Mouse (Mus musculus): ENCODE data around the gene Mpz. TPM values are rescaled to one million over a fixed set of nuclear protein-coding genes. Genes with fewer than 3 reads are reported as not detected.

The Mpz gene
- polyA plus RNA-seq, 1 experiment from 2014 or later: 1.5 TPM

GRCm38 (mm10) chr1:171189046-171189445 lies 38.5 kb downstream of the Mpz start:
- H3K4me1 ChIP-seq (replicated peaks): peaks cover 30% of the 10 kb centered on the region
- no peak overlapping the region for H3K9ac ChIP-seq (replicated peaks)
- H3K9me3 ChIP-seq: no peaks in the 10 kb centered on the region
- ATAC-seq (ENCODE audit: insufficient number of reproducible peaks, insufficient read depth, low FRiP score, low TSS enrichment, low read depth): 0 out of 2 replicates have a peak, but pooled peaks have one; percentile 20
- whole genome bisulfite sequencing: 45% methylated on average over 8 of the region's 8 CpGs
- no peak overlapping the region for H3K4me2 ChIP-seq
- H3K27ac ChIP-seq: peak overlapping the region; percentile 23; the same call in 1 of the 2 replicates
- no peak overlapping the region for H3K4me3 ChIP-seq (replicated peaks)
- peaks cover 27% of the 10 kb centered on the region for H3K27me3 ChIP-seq
- H3K36me3 ChIP-seq: no peaks in the 10 kb centered on the region

DNA sequence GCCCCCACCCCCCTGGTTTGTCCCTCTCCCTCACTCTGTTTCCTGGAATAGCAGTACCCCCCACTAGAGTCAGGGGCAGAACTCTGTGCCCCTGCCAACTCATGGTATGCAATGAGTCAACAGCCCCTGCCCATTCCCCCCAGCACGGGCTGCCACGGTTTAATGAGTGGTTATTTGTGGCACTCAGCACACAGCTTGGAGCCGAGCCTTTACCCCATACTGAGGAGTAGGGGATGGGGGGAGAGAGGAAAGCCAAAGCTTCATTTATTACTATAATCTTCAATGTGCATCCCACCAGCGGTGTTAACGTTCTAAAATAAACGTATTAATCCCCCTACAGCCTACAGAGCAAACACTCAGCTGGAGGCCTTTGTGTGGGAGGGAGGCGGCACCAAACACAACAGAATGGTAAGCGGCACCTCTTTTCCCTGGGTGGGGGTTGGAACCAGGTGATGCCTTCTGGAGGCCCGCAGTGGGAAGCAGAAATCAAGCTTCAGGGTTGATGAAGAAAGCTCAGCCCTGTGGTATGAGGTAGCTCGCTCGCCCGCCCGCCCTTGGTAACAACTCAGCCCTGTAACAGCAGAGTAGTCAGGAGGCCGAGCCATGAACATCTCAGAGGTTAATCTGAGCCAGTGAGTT lies 39.1 kb downstream of the Mpz start:
- H3K27me3 ChIP-seq: peaks cover 33% of the 10 kb centered on the region
- 41% methylated on average over 14 of the region's 14 CpGs for WGBS
- H3K4me2 ChIP-seq: no peak overlapping the region
- ATAC-seq (ENCODE audit: insufficient number of reproducible peaks, insufficient read depth, low FRiP score, low TSS enrichment, low read depth): 0 out of 2 replicates have a peak, but pooled peaks have one; percentile 48
- H3K36me3 ChIP-seq: no peaks in the 10 kb centered on the region
- no peak overlapping the region; the same call in 1 of the 2 replicates for H3K27ac ChIP-seq
- H3K9ac ChIP-seq (replicated peaks): no peak overlapping the region
- H3K4me3 ChIP-seq (replicated peaks): no peak overlapping the region
- H3K9me3 ChIP-seq: no peaks in the 10 kb centered on the region
- peaks cover 35% of the 10 kb centered on the region for H3K4me1 ChIP-seq (replicated peaks)

DNA sequence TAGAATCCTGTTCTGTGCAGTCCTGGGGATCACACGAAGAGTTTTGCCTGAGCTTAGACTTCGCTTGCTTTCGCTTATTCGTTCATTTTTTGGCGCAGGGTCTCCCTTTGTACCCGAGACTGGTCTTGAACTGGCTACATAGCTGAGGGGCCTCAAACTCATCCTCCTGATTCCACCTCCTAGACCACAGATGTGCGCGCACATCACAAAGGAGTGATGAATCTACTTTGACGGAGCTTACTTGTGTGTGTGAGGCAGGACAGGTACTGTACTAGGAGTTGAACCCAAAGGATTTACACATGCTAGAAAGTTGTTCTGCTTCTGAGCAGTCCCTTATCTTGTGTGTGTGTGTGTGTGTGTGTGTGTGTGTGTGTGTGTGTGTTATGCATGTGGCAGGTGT lies 40.3 kb downstream of the Mpz start:
- peaks cover 45% of the 10 kb centered on the region for H3K27me3 ChIP-seq
- no peak overlapping the region for H3K4me3 ChIP-seq (replicated peaks)
- WGBS: 95% methylated on average over 9 of the region's 9 CpGs
- no peak overlapping the region for H3K27ac ChIP-seq
- peaks cover 41% of the 10 kb centered on the region for H3K4me1 ChIP-seq (replicated peaks)
- ATAC-seq (ENCODE audit: insufficient number of reproducible peaks, insufficient read depth, low FRiP score, low TSS enrichment, low read depth): no peak
- no peaks in the 10 kb centered on the region for H3K36me3 ChIP-seq
- H3K4me2 ChIP-seq: no peak overlapping the region
- H3K9me3 ChIP-seq: no peaks in the 10 kb centered on the region
- no peak overlapping the region for H3K9ac ChIP-seq (replicated peaks)

GRCm38 (mm10) chr1:171192283-171192682 lies 41.8 kb downstream of the Mpz start:
- Histone ChIP-seq H3K27me3 (peaks cover 56% of the 10 kb centered on the region), H3K4me3 (replicated peaks) (no peak overlapping the region), H3K9ac (replicated peaks) (no peak overlapping the region), H3K27ac (no peak overlapping the region), H3K4me2 (no peak overlapping the region), H3K9me3 (no peaks in the 10 kb centered on the region), H3K36me3 (no peaks in the 10 kb centered on the region), H3K4me1 (replicated peaks) (peaks cover 45% of the 10 kb centered on the region)
- no peak for ATAC-seq (ENCODE audit: insufficient number of reproducible peaks, insufficient read depth, low FRiP score, low TSS enrichment, low read depth)
- WGBS: 47% methylated on average over 10 of the region's 10 CpGs

DNA sequence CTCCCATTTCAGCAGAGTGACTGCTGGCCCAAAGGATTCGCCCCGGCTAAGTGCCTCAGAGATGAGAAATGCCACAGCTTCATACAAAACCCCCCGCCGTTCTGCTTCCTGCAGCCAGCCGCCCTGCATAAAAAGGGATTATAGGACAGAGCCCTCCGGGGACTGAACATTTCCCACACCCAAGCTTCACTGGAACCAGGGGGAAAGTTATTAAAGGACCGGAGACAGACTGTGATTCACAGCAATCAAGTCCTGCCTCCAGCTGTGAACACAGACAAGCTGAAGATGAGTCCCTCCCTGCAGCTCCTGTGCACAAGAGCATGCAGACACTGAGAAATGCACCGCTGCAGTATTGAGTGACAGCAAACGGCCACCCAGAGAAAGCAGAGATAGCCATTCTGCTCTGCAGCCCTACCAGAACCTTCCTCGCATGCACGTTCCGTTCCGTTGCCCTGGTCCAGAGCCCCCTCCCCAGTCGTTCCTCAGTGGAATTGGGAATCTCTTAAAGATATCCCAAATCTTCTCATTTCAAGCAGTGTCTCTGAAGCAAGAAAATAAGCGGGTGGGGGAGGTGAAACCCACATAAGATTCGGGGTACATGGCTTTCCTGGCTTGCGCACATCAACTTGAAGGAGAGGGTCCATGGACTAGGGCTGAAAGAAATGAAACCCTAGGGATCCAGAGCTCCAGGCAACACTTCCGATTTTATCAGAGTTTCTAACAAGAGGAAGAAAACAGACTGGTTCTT lies 42.8 kb downstream of the Mpz start:
- H3K9me3 ChIP-seq: no peaks in the 10 kb centered on the region
- no peak overlapping the region for H3K27ac ChIP-seq
- WGBS: 2% methylated on average over 18 of the region's 18 CpGs
- peaks cover 61% of the 10 kb centered on the region for H3K27me3 ChIP-seq
- no peak overlapping the region; the same call in 1 of the 2 replicates for H3K9ac ChIP-seq (replicated peaks)
- peaks cover 45% of the 10 kb centered on the region for H3K4me1 ChIP-seq (replicated peaks)
- no peak for ATAC-seq (ENCODE audit: insufficient number of reproducible peaks, insufficient read depth, low FRiP score, low TSS enrichment, low read depth)
- no peaks in the 10 kb centered on the region for H3K36me3 ChIP-seq
- H3K4me3 ChIP-seq (replicated peaks): peak overlapping the region; percentile 25
- peak overlapping the region; percentile 48 for H3K4me2 ChIP-seq

DNA sequence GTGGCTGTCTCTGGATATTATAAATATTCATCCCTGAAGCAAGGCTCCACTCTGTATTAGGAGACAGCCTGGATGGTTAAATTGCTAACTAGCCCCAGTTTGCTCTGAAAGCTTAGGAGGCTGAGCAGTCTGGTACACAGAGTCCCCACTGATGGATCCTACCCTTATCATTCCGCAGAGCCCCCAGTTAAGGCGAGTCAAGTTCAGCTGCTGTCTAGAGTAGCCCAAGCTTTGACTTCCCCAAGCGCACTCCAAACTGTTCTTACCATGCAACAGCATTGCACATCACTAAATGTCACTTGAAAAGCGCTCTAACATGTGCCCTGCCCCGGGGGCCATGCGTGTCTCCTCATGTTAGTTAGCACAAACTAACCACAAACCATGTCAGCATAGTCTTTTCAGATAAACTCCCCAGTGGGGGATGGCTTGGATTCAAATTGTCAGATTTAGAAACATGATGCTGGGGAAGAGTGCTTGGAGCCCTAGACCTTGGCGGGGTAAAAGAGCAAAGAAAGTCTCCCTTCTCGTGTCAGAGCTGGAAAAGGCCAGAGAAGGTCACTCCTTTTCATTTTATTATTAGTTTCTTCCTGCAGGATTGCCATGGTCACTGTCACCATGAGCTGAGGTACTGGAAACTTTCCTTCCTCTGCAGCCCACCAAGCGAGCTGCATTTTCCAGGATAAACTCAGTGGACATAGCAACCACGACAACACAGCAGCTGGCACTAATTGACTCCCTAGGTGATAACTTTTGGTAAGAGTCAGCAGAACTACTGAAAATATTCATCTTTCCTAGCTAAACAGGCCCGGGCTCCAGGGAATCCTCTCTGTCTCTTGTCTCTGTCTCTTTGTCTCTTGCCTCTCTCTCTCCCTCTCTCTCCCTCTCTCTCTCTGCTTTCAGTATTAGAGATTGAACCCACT lies 43.7 kb downstream of the Mpz start:
- no peak for ATAC-seq (ENCODE audit: insufficient number of reproducible peaks, insufficient read depth, low FRiP score, low TSS enrichment, low read depth)
- no peak overlapping the region for H3K4me3 ChIP-seq (replicated peaks)
- H3K36me3 ChIP-seq: no peaks in the 10 kb centered on the region
- peaks cover 63% of the 10 kb centered on the region for H3K27me3 ChIP-seq
- H3K27ac ChIP-seq: no peak overlapping the region
- 25% methylated on average over 11 of the region's 11 CpGs for WGBS
- peak overlapping the region; percentile 48 for H3K4me2 ChIP-seq
- H3K4me1 ChIP-seq (replicated peaks): peaks cover 41% of the 10 kb centered on the region
- no peaks in the 10 kb centered on the region for H3K9me3 ChIP-seq
- no peak overlapping the region for H3K9ac ChIP-seq (replicated peaks)

GRCm38 (mm10) chr1:171195046-171195822 lies 44.7 kb downstream of the Mpz start:
- ATAC-seq (ENCODE audit: insufficient number of reproducible peaks, insufficient read depth, low FRiP score, low TSS enrichment, low read depth): no peak
- H3K4me1 ChIP-seq (replicated peaks): peaks cover 36% of the 10 kb centered on the region
- peak overlapping the region; percentile 99 for H3K4me2 ChIP-seq
- H3K4me3 ChIP-seq (replicated peaks): peak overlapping the region; percentile 57
- no peak overlapping the region for H3K27ac ChIP-seq
- peak overlapping the region; percentile 60 for H3K9ac ChIP-seq (replicated peaks)
- no peaks in the 10 kb centered on the region for H3K36me3 ChIP-seq
- 7% methylated on average over 20 of the region's 20 CpGs for WGBS
- H3K27me3 ChIP-seq: peaks cover 66% of the 10 kb centered on the region
- H3K9me3 ChIP-seq: no peaks in the 10 kb centered on the region

DNA sequence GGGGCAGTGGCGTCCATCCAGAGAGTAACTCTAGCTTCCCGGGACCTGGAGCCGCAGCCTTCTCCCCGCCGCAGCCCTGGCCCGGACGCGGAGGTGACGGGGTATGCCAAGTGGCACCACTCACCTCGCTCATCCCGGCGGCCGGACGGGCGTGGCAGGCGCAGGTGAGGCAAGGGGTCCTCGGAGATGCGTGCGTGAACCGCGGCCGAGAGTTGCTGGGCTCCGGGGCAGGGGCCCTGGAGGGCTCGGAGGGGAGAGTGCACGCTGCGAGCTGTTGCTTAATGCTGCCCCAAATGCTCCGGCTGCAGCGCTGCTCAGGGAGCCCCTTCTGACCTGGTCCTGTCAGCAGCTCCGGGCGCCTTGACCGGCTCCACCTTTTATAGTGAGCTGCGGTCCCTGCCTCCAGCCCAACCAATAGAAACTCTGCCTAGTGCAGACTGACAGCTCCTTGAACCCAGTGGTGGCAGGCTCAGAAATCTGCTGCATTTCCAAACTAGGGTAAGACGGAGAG lies 45.4 kb downstream of the Mpz start, which contains the start of gene Pcp4l1:
Gene Pcp4l1, minus strand, starts transcription at position 382 of the 511 bp plus-strand sequence.
- H3K4me1 ChIP-seq (replicated peaks): peaks cover 36% of the 10 kb centered on the region
- H3K4me3 ChIP-seq (replicated peaks): peak within 1 kb of the TSS; percentile 57
- H3K27me3 ChIP-seq: peaks cover 64% of the 10 kb centered on the region
- H3K36me3 ChIP-seq: no peaks in the 10 kb centered on the region
- 0 out of 2 replicates have a peak, but pooled peaks have one; percentile 62 for ATAC-seq (ENCODE audit: insufficient number of reproducible peaks, insufficient read depth, low FRiP score, low TSS enrichment, low read depth)
- no peak within 1 kb of the TSS for H3K27ac ChIP-seq
- H3K4me2 ChIP-seq: peak within 1 kb of the TSS; percentile 99
- no peaks in the 10 kb centered on the region for H3K9me3 ChIP-seq
- WGBS: under 1% methylated on average over 33 of the region's 33 CpGs
- peak within 1 kb of the TSS; percentile 60 for H3K9ac ChIP-seq (replicated peaks)

DNA sequence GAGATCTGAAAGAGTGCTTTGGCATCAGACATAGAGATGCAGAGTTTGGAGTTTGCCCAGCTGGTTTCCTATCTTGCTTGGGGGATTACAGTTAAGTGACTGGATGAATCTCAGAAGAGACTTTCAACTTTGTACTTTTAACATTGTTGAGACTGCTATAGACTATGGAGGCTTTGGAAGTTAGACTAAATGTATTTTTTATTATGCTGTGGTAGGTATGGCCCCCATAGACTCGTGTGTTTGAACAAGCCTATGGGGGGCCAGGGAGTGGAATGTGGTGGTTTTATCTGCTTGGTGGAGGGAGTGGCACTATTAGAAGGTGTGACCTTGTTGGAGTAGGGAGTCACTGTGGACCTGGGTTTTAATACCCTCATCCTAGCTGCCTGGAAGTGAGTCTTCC lies 49.0 kb downstream of the Mpz start:
- no peak overlapping the region for H3K4me2 ChIP-seq
- H3K4me1 ChIP-seq (replicated peaks): peaks cover 16% of the 10 kb centered on the region
- no peaks in the 10 kb centered on the region for H3K36me3 ChIP-seq
- ATAC-seq (ENCODE audit: insufficient number of reproducible peaks, insufficient read depth, low FRiP score, low TSS enrichment, low read depth): no peak
- peaks cover 34% of the 10 kb centered on the region for H3K27me3 ChIP-seq
- 50% methylated on average over 1 of the region's 1 CpGs for WGBS
- no peak overlapping the region for H3K4me3 ChIP-seq (replicated peaks)
- no peak overlapping the region for H3K9ac ChIP-seq (replicated peaks)
- no peaks in the 10 kb centered on the region for H3K9me3 ChIP-seq
- no peak overlapping the region for H3K27ac ChIP-seq

DNA sequence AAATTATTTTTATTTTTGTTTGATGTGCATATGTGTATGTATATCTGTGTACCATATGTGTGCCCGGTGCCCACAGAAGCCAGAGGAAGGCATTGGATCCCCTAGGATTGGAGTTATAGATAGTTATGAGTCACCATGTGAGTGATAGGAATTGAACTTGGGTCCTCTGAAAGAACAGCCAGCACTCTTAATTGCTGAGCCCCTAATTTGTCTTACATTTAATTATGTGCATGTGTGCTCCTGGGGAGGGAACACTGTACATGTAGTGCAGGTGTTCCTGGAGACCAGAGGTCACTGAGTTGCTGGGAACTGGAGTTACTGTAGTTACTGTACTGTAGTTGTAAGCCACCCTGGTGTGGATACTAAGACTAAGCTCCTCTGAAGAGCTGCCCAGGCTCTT lies 50.3 kb downstream of the Mpz start:
- Histone ChIP-seq H3K9ac (replicated peaks) (no peak overlapping the region), H3K27ac (no peak overlapping the region), H3K27me3 (peaks cover 23% of the 10 kb centered on the region), H3K4me1 (replicated peaks) (peaks cover 7% of the 10 kb centered on the region), H3K36me3 (no peaks in the 10 kb centered on the region), H3K4me2 (no peak overlapping the region), H3K9me3 (no peaks in the 10 kb centered on the region), H3K4me3 (replicated peaks) (no peak overlapping the region)
- ATAC-seq (ENCODE audit: insufficient number of reproducible peaks, insufficient read depth, low FRiP score, low TSS enrichment, low read depth): no peak
- 98% methylated on average over 1 of the region's 1 CpGs for WGBS
